Mouse (Mus musculus) CD4-positive naive resting alpha-beta T cell, adult 57 days (primary cell): ENCODE results near the gene Gm13420. TPM values are rescaled to one million over a fixed set of nuclear protein-coding genes. Genes with fewer than 3 reads are reported as not detected.

Source experiments
- total RNA-seq: library from RNA; stranded (reverse); gene quantifications from one replicate; pipeline ENCODE4 v1.2.4, GENCODE M21; 2023

Gene Gm13420
- not detected for total RNA-seq

GRCm38 (mm10) chr2:29751497-29751896 is at the start of gene Gm13420:
Gene Gm13420, minus strand, starts transcription at chr2:29751685.

DNA sequence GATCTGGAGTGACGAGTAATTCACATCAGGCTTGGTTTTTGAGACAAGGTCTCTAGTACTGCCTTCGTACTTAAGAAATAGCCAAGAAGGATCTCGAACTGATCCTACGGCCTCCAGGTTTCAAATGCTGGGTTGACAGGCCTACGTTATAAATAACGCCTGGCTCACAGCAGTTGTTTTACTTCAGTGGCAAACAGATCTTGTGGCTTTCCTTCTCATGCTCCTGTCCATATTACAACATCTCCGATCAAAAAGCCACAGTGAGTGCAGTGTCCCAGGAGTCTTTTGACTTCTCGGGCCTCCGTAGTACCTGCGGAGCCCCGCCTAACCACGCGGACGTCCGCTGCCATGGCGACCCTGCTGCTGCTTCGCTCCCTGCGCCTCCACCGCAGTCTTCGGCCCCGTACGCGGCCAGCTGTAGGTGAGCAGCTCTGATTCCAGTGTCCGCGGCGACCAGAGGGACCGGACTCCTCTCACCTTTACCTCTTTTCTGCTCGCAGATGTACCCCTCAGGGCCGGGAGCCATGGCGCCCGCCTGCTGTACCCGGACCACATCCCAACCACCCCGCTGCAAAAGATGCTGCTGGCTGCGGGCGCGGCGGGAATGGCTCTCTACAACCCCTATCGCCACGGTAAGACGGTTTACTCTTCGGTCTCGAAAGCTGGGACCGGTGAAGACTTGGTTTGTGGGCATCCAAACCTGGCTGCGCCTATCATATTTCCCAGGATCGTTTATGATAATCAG is 36.6 kb upstream of the Gm13420 start, which contains the start of gene Trub2:
TSS of gene Trub2 (minus strand) at position 566 of the 745 bp plus-strand sequence.

GRCm38 (mm10) chr2:29787104-29787917 is 35.8 kb upstream of the Gm13420 start, which contains the start of gene Coq4:
Gene Coq4, plus strand, starts transcription at chr2:29787493.

Other genes with a start within 250 kb of the Gm13420 start
- gene Rapgef1, start 132.0 kb downstream of the Gm13420 start, total RNA-seq = 142 TPM
- 2.6 TPM for gene Gm13547, start 7.6 kb upstream of the Gm13420 start, total RNA-seq
- 3.8 TPM for gene Coq4, start 35.8 kb upstream of the Gm13420 start, total RNA-seq
- 42.2 TPM for gene Trub2, start 36.8 kb upstream of the Gm13420 start, total RNA-seq
- gene Slc27a4, start 50.9 kb upstream of the Gm13420 start, total RNA-seq = 17.5 TPM
- 38.6 TPM for gene Urm1, start 68.4 kb upstream of the Gm13420 start, total RNA-seq
- gene Cercam, start 117.5 kb upstream of the Gm13420 start, total RNA-seq = 0.62 TPM
- gene Odf2, start 137.5 kb upstream of the Gm13420 start, total RNA-seq = 78.7 TPM
- gene Gle1, start 183.7 kb upstream of the Gm13420 start, total RNA-seq = 60.2 TPM
- 311 TPM for gene Sptan1, start 213.9 kb upstream of the Gm13420 start, total RNA-seq